Mouse (Mus musculus) ES-Bruce4 (cell line): ENCODE data around the gene Pigq.

ENCODE experiments used
- CTCF ChIP-seq: IDR thresholded peaks from one replicate; pipeline ENCODE4 v1.8.1; 2011; ENCODE audit warnings: low read depth, low read length
- EP300 ChIP-seq: IDR thresholded peaks from 2 replicates; pipeline ENCODE4 v1.6.1; 2011; ENCODE audit warnings: low read depth, low read length; ENCODE audit not compliant: insufficient read depth
- POLR2A ChIP-seq: IDR thresholded peaks from one replicate; pipeline ENCODE4 v1.8.1; 2011; ENCODE audit warnings: low read length; ENCODE audit not compliant: insufficient read depth

DNA sequence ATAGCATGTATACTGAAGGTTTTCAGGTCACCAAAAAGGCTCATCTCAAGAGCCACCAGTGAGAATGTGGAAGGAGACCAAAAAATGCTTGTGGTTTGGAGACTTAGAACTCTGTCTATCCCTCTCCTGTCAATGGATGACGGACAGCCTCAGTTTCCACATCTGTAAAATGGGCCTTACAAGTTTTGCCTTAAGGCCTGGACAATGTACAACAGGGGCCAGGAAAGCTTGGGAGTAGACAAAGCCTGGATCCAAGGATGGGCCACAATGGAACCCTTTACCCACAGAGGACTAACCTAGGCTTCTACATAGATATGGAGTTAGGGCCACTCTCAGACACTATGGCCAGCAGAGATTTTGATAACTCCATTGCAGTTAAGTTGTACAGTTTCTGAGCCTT, 39.3 kb upstream of the Pigq start:
- no peak for TF ChIP-seq POLR2A
- no peak for TF ChIP-seq CTCF
- TF ChIP-seq EP300: no peak
